Mouse (Mus musculus): Measurements from ENCODE around the gene Ttyh2. TPM values are rescaled to one million over a fixed set of nuclear protein-coding genes. Genes with fewer than 3 reads are reported as not detected.

Gene Ttyh2
- polyA plus RNA-seq, 1 experiment from 2014 or later, result 10.0 TPM

GRCm38 (mm10) chr11:114641136-114641535 is 34.1 kb upstream of the Ttyh2 start:
- WGBS, result 84% methylated on average over 8 of the region's 8 CpGs
- Histone ChIP-seq H3K4me1 (replicated peaks) (peaks cover 20% of the 10 kb centered on the region), H3K4me3 (replicated peaks) (no peak overlapping the region), H3K9ac (replicated peaks) (no peak overlapping the region), H3K27ac (no peak overlapping the region), H3K9me3 (no peaks in the 10 kb centered on the region), H3K27me3 (peaks cover 28% of the 10 kb centered on the region), H3K36me3 (no peaks in the 10 kb centered on the region), H3K4me2 (no peak overlapping the region)
- no peak for ATAC-seq (ENCODE audit: insufficient number of reproducible peaks, insufficient read depth, low FRiP score, low TSS enrichment, low read depth)

- no peak for ATAC-seq (ENCODE audit: insufficient number of reproducible peaks, insufficient read depth, low FRiP score, low TSS enrichment, low read depth)
- H3K4me3 ChIP-seq (replicated peaks), result no peak overlapping the region
- H3K9me3 ChIP-seq, result 0 out of 2 replicates have a peak, but pooled peaks cover 5% of the 10 kb centered on the region
- 62% methylated on average over 12 of the region's 12 CpGs for WGBS
- peaks cover 14% of the 10 kb centered on the region for H3K4me1 ChIP-seq (replicated peaks)
- H3K27me3 ChIP-seq, result peaks cover 23% of the 10 kb centered on the region
- H3K4me2 ChIP-seq, result no peak overlapping the region
- no peak overlapping the region for H3K27ac ChIP-seq
- H3K36me3 ChIP-seq, result no peaks in the 10 kb centered on the region
- no peak overlapping the region for H3K9ac ChIP-seq (replicated peaks)
These were observed 33.0 kb upstream of the Ttyh2 start for GRCm38 (mm10) chr11:114642184-114642583.

GRCm38 (mm10) chr11:114642926-114643325 is 32.3 kb upstream of the Ttyh2 start:
- no peak overlapping the region for H3K27ac ChIP-seq

GRCm38 (mm10) chr11:114644122-114644521 is 31.1 kb upstream of the Ttyh2 start:
- whole genome bisulfite sequencing, result 35% methylated on average over 2 of the region's 2 CpGs
- Histone ChIP-seq H3K4me1 (replicated peaks) (peaks cover 14% of the 10 kb centered on the region), H3K9me3 (0 out of 2 replicates have a peak, but pooled peaks cover 5% of the 10 kb centered on the region), H3K4me2 (no peak overlapping the region), H3K27me3 (peaks cover 8% of the 10 kb centered on the region), H3K36me3 (no peaks in the 10 kb centered on the region), H3K9ac (replicated peaks) (no peak overlapping the region), H3K27ac (no peak overlapping the region), H3K4me3 (replicated peaks) (no peak overlapping the region)
- no peak for ATAC-seq (ENCODE audit: insufficient number of reproducible peaks, insufficient read depth, low FRiP score, low TSS enrichment, low read depth)

More at GRCm38 (mm10) chr11:114642926-114643325, 32.3 kb upstream of the Ttyh2 start:
- Histone ChIP-seq H3K36me3 (no peaks in the 10 kb centered on the region), H3K4me2 (no peak overlapping the region), H3K9me3 (0 out of 2 replicates have a peak, but pooled peaks cover 5% of the 10 kb centered on the region), H3K4me3 (replicated peaks) (no peak overlapping the region), H3K4me1 (replicated peaks) (peaks cover 14% of the 10 kb centered on the region), H3K27me3 (peaks cover 17% of the 10 kb centered on the region), H3K9ac (replicated peaks) (no peak overlapping the region)
- WGBS, result 79% methylated on average over 11 of the region's 11 CpGs
- no peak for ATAC-seq (ENCODE audit: insufficient number of reproducible peaks, insufficient read depth, low FRiP score, low TSS enrichment, low read depth)

- Histone ChIP-seq H3K4me3 (replicated peaks) (no peak overlapping the region), H3K36me3 (no peaks in the 10 kb centered on the region), H3K4me1 (replicated peaks) (no peaks in the 10 kb centered on the region), H3K9me3 (0 out of 2 replicates have a peak, but pooled peaks cover 5% of the 10 kb centered on the region), H3K4me2 (no peak overlapping the region), H3K9ac (replicated peaks) (no peak overlapping the region), H3K27me3 (peaks cover 7% of the 10 kb centered on the region; the same call in 1 of the 2 replicates), H3K27ac (no peak overlapping the region)
- 77% methylated on average over 4 of the region's 4 CpGs for WGBS
- ATAC-seq (ENCODE audit: insufficient number of reproducible peaks, insufficient read depth, low FRiP score, low TSS enrichment, low read depth), result no peak
These were observed 25.7 kb upstream of the Ttyh2 start for GRCm38 (mm10) chr11:114649510-114649909.

- Histone ChIP-seq H3K9me3 (no peaks in the 10 kb centered on the region), H3K36me3 (no peaks in the 10 kb centered on the region), H3K4me2 (no peak overlapping the region), H3K4me1 (replicated peaks) (no peaks in the 10 kb centered on the region), H3K9ac (replicated peaks) (no peak overlapping the region), H3K27me3 (peaks cover 30% of the 10 kb centered on the region), H3K27ac (no peak overlapping the region), H3K4me3 (replicated peaks) (no peak overlapping the region)
- ATAC-seq (ENCODE audit: insufficient number of reproducible peaks, insufficient read depth, low FRiP score, low TSS enrichment, low read depth), result no peak
- WGBS, result 4% methylated on average over 16 of the region's 16 CpGs
These were observed 22.7 kb upstream of the Ttyh2 start for GRCm38 (mm10) chr11:114652531-114652930.

GRCm38 (mm10) chr11:114653664-114654063 is 21.6 kb upstream of the Ttyh2 start:
- Histone ChIP-seq H3K4me1 (replicated peaks) (no peaks in the 10 kb centered on the region), H3K4me3 (replicated peaks) (no peak overlapping the region), H3K27me3 (peaks cover 34% of the 10 kb centered on the region), H3K36me3 (no peaks in the 10 kb centered on the region), H3K9ac (replicated peaks) (no peak overlapping the region), H3K4me2 (no peak overlapping the region), H3K9me3 (no peaks in the 10 kb centered on the region), H3K27ac (no peak overlapping the region)
- no peak for ATAC-seq (ENCODE audit: insufficient number of reproducible peaks, insufficient read depth, low FRiP score, low TSS enrichment, low read depth)
- 83% methylated on average over 6 of the region's 6 CpGs for WGBS

GRCm38 (mm10) chr11:114654552-114654951 is 20.7 kb upstream of the Ttyh2 start:
- no peaks in the 10 kb centered on the region for H3K4me1 ChIP-seq (replicated peaks)
- no peak overlapping the region for H3K4me3 ChIP-seq (replicated peaks)
- H3K36me3 ChIP-seq, result no peaks in the 10 kb centered on the region
- ATAC-seq (ENCODE audit: insufficient number of reproducible peaks, insufficient read depth, low FRiP score, low TSS enrichment, low read depth), result no peak
- no peaks in the 10 kb centered on the region for H3K9me3 ChIP-seq
- no peak overlapping the region for H3K27ac ChIP-seq
- WGBS, result 48% methylated on average over 5 of the region's 5 CpGs
- H3K4me2 ChIP-seq, result no peak overlapping the region
- H3K27me3 ChIP-seq, result peaks cover 34% of the 10 kb centered on the region
- H3K9ac ChIP-seq (replicated peaks), result no peak overlapping the region

- WGBS, result 83% methylated on average over 7 of the region's 7 CpGs
- Histone ChIP-seq H3K4me3 (replicated peaks) (no peak overlapping the region), H3K4me2 (no peak overlapping the region), H3K9ac (replicated peaks) (no peak overlapping the region), H3K4me1 (replicated peaks) (no peaks in the 10 kb centered on the region), H3K27ac (no peak overlapping the region), H3K9me3 (no peaks in the 10 kb centered on the region), H3K36me3 (no peaks in the 10 kb centered on the region), H3K27me3 (peaks cover 34% of the 10 kb centered on the region)
- ATAC-seq (ENCODE audit: insufficient number of reproducible peaks, insufficient read depth, low FRiP score, low TSS enrichment, low read depth), result no peak
These were observed 19.8 kb upstream of the Ttyh2 start for GRCm38 (mm10) chr11:114655350-114656008.

GRCm38 (mm10) chr11:114656994-114657644 is 18.1 kb upstream of the Ttyh2 start:
- no peak for ATAC-seq (ENCODE audit: insufficient number of reproducible peaks, insufficient read depth, low FRiP score, low TSS enrichment, low read depth)
- Histone ChIP-seq H3K9ac (replicated peaks) (no peak overlapping the region), H3K4me1 (replicated peaks) (no peaks in the 10 kb centered on the region), H3K27ac (no peak overlapping the region), H3K27me3 (peaks cover 34% of the 10 kb centered on the region), H3K36me3 (no peaks in the 10 kb centered on the region), H3K9me3 (no peaks in the 10 kb centered on the region), H3K4me3 (replicated peaks) (no peak overlapping the region), H3K4me2 (no peak overlapping the region)
- WGBS, result 36% methylated on average over 27 of the region's 27 CpGs

GRCm38 (mm10) chr11:114657737-114658136 is 17.5 kb upstream of the Ttyh2 start:
- no peak overlapping the region for H3K4me3 ChIP-seq (replicated peaks)
- H3K36me3 ChIP-seq, result no peaks in the 10 kb centered on the region
- 18% methylated on average over 7 of the region's 7 CpGs for WGBS
- no peak overlapping the region for H3K9ac ChIP-seq (replicated peaks)
- no peak overlapping the region for H3K27ac ChIP-seq
- H3K27me3 ChIP-seq, result peaks cover 31% of the 10 kb centered on the region
- no peak for ATAC-seq (ENCODE audit: insufficient number of reproducible peaks, insufficient read depth, low FRiP score, low TSS enrichment, low read depth)
- H3K4me1 ChIP-seq (replicated peaks), result 0 out of 2 replicates have a peak, but pooled peaks cover under 1% of the 10 kb centered on the region
- H3K4me2 ChIP-seq, result no peak overlapping the region
- H3K9me3 ChIP-seq, result no peaks in the 10 kb centered on the region

Measured in limb, embryonic 12.5 days (tissue).